Mouse (Mus musculus) megakaryocyte, embryonic 14.5 days (primary cell): ENCODE data around the gene Zbtb16.

ENCODE experiments used
- FLI1 ChIP-seq: IDR thresholded peaks from 2 replicates; pipeline ENCODE4 v1.6.1; 2012; ENCODE audit warnings: low read length, inconsistent platforms, mixed read lengths
- GATA1 ChIP-seq: IDR thresholded peaks from 3 replicates; pipeline ENCODE4 v1.6.1; 2012; ENCODE audit warnings: mixed read lengths, low read length, inconsistent platforms, borderline replicate concordance

- no peak for TF ChIP-seq GATA1
- TF ChIP-seq FLI1: no peak
Observed at GRCm38 (mm10) chr9:48835631-48836565, at the start of gene Zbtb16.
